Mouse (Mus musculus) R1 (cell line): Measurements from ENCODE around the gene Krt90.
A peak's percentile ranks its signal among the peaks of the same experiment; 100 is the strongest.

ENCODE experiments used
- DNase-seq: peaks from one replicate; pipeline ENCODE4 v3.0.0-alpha.2; 2018; ENCODE audit warnings: low read depth, low spot score

Gene Krt90

DNA sequence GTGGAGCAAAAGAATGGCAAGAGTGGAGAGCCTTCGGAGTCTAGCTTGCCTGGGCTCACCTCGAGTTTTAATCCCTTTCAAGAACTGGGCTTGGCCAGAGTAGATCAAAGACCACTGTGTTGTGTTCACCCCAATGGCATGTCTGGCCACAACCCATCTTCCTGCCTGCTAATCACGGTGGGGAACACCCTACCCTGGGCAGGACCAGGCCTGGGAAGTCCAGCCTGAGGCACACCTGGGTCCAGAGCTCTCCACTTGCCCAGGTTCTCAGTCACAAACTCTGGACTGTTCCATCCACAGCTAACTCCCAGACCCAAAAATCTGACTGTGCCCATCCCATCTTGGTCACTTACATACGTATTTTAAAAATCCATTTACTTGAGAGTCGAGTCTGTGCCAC, at the start of gene Krt90:
TSS of gene Krt90 (minus strand) at position 101 of the 400 bp plus-strand sequence.
- no peak for DNase-seq

DNA sequence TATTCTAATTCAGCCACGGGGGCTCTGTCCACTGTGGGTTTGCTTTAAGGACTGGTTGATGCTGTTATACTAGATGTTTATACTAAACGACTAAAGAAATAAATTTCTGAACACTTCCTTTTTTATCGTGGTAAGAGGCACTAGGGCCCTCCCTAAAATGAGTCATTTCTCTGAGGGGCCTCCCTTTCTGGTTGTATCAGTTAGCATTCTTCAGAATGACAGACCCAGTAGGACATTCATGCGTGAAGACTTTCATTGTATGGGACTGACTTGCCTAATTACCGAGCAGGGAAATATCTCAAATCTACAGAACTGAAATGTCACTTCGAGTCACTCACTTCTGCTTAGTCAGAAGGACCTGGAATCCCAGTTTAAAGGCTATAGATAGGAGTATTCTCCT, 36.4 kb upstream of the Krt90 start:
- no peak for DNase-seq

DNA sequence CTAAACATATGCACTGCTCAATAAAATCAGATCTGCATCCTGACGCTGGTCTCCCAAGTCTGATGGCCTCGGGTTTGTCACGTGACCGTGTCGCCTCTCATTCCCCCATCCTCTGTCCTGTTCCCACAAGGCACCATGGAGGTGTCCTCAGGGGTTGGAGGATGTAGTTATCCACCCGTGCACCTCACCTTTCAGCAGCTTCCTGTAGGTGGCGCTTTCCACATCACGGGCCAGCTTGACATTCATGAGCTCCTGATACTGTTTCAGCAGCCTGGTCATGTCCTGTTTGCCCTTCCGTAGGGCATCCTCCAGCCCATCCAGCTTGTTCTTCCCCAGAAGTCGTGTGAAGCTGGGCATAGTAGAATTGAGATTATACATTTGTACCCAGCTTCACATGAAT, 25.5 kb upstream of the Krt90 start:
- peak; percentile 77 for DNase-seq

DNA sequence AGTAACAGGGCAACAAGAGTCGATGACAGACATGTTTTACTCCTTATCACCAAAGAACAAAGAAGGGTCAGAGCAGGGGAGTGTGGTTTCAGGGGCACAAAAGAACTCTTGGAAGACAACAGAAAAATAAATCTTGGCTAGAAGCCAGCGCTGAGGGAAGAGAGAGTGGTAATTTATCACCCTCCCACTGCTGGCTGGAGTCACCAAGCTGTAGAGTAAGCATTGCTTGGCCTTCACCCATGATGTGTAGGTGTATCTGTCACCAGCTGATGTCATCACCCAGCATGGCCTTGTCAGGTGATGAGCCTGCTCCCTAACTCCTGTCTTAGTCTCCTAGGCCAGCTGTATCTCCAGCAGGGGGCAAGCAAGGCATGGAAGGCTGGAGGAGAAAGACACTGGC, 21.7 kb upstream of the Krt90 start:
- DNase-seq = no peak

DNA sequence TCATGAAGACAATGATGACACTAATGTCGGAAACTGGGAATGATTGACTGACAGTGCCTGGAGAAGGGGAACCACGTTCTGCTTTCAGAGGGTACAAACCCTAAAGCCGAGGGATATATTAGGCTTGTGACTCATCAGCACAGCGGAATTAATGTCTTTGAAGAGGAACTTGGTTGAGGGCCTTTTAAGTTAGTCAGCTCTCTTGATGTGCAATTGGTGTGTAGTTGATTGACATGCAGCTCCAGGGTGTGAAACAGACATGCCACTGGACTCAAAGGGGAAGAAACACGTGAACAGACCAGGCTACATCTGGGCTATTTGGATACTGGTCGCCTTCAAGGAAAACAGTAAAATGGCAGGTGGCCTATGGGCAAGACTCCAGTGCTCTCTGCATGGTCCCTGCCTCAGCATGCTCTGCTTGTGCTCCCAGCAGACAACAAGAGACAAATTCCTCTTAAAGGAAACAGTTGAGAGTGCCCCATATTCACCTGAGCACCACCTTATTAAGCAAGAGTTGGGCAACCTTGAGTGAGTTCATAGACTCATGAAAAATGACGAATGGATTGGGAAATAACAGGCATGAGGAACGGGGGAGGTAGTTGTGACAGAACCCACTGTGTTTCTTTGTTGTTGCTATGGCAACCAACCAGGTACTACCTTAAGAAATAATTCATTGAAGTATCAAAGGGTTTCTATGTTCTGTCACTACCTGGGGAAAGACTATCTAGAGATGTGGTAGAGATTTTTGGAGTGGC, 20.6 kb upstream of the Krt90 start:
- no peak for DNase-seq

DNA sequence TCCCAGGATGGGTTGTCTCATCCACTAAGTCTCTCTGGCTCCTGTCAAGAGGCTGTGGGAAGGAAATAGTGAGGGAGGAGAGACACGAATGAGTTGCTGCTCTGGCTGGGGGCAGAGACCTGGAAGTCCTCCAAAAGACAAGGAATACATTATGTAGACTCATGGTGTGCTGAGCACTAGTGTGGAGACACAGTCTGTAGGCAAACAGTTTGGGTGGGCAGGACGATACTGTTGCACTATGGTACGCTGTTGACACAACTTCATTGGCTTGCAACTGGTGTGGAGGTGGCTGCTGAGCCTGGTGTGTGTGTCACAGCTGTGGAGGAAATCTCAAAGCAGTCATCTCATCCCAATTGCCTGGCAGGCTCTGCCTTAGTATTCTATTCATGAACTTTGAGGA, 19.0 kb upstream of the Krt90 start:
- DNase-seq = no peak

DNA sequence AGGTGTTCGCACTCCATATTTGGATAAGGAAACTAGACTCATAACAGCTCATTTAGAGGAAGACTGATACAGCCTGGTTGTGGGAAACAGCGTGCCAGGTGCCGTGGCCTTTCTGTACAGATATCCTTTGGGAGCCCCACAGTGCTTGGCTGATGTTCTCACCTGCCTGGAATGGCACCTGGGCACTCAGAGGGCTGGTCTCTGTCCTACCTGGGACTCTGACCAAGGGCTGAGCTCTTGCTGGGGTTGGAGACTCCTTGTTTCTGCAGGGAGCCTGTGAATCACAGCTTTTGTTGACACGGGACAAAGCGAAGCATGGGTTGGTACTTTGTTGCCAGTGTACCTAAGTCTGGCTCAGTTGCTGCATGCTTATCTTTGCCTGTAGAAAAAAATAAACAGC, 12.8 kb upstream of the Krt90 start:
- DNase-seq = no peak

DNA sequence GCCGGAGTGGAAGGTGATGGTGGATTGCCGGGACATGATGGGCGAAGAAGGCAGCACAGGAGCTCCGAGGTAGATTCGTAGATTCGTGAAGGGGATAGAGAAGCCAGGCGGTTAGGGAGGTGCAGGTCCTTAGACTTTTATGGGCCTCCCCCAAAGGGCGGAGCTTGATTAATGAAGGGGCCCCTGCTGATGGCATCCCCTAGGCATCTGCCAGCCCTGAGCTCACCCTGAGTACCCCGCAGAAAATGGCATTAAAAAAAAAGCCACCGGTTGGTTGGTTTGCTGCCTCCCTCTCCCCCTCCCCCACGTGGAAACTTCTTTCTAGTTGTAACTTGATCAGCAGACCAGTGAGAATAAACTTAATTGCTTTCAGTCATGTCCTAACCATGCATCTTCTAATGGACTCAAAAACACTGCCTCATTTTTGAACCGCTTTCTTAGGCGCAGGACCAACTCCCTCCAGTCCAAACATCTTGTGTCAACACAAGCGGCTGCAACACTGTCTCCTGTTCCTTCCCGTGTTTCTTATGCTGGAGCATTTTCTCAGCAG, 11.1 kb upstream of the Krt90 start, which contains the start of gene Krt75:
TSS of gene Krt75 (minus strand) at position 109 of the 550 bp plus-strand sequence.
- DNase-seq = no peak

DNA sequence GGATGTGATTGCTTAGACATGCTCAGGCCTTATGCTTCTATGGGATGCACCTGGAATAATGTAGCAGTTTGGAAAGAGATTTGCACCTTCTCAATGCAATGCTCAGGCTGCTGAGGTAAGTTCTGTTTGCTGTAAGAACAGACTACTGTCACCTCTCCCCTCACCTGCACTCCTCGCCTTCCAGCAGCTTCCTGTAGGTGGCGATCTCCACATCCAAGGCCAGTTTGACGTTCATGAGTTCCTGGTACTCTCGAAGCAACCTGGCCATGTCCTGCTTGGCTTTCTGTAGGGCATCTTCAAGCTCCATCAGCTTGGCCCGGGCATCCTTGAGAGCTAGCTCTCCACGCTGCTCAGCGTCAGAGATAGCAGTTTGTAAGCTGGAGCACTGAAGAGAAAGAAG, 5.0 kb upstream of the Krt90 start:
- peak; percentile 27 for DNase-seq

DNA sequence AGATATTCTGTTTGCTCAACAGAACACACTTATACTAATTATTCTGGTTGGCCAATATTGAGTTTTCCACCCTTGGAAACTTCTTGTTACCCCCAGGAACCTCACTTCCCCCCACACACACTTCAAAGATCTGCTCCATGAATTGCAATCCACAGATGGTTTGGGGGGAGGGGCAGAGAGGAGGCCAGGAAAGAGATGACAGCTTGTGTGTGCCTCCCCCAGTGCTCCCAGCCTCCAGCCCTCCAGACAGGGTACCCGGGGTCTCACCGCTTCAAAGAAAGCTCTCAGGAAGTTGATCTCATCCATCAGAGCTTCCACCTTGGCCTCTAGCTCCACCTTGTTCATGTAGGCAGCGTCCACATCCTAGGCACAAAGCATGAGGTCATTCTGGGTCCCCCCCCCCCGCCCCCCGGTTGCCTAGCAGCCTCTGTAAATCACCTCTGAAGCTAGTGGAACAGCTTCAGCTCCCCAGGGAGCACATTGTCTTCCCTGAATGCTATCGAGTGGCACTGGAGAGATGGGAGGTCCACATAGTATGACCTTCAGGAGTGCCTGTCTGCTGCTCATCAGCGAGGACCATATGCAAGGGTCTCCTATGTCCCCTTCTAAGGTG, 4.6 kb downstream of the Krt90 start:
- peak; percentile 53 for DNase-seq

DNA sequence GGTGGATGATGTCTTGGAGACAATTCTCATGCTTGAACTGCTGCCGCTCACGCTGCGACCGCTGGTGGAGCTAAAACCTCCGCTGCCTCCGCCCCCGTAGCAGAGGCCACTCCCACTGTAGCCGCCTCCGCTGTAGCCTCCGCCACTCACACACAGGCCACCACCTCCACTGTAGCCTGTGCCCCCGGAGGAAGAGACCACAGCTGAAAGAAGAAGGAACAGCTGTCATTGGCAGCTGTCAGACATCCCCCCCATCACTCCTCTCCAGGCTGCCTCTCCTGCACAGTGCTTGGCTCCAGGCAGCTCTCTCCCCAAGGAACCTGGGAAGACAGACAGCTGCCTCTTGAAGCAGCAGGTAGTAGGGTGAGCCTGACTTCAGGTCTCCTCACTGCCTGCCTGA, 9.6 kb downstream of the Krt90 start:
- peak; percentile 49 for DNase-seq

DNA sequence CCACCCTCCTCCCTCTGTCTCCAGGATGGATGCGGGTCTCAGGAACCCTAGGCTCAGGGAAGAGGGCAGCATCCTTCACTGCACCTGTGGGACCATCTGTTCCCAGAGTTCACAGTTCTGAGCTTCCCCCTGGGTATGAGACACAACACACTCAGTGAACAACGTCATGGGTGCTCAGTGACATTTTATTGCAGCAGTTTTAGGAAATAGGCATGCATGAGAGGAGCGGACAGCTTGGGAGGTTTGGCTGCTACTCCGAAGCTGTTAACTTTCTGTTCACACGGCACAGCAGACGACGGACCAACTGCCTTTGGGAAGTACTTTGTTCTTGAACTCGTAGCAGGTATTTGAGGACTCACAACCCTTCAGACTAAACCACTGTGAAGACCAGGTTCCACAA, 10.6 kb downstream of the Krt90 start:
- DNase-seq = no peak

DNA sequence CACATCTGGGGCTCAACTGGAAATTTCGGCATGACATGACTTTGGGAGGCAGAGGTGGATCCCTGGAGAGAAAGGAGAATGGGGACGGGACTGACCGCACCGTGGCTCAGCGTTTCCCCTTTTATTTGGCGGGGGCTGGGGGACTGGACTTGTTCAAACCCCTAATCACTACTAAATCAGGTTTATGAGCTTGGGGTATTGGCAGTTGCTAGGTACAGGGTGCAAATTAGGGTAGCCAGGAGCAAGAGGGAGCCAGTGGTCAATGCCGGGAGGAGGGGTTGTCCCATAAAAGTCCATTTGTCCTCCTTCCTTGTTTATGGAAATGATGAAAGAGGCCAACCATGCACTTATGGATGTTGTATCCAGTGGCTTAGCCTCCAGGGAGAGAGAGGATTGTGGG, 12.2 kb downstream of the Krt90 start, which contains the start of gene Krt82:
TSS of gene Krt82 (minus strand) at position 101 of the 400 bp plus-strand sequence.
- no peak for DNase-seq

DNA sequence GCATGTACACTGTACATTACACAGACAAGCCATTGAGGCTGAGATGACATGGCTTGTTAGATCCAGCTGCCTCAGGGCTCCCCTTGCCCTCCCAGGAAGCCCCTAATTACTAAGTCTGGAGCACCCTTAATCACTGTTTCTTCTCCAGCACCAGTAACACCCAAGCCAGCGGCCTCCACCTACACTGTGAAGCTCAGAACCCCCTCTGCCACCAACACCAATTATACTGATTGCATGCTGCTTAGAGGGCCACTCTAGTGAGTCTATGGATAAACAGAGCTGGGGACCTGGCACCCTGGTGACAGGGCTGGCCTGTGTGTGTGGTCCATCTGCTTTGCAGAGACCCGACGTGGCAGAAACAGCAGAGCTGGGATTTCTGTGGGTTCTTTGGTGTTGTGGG, 18.3 kb downstream of the Krt90 start:
- DNase-seq = no peak

DNA sequence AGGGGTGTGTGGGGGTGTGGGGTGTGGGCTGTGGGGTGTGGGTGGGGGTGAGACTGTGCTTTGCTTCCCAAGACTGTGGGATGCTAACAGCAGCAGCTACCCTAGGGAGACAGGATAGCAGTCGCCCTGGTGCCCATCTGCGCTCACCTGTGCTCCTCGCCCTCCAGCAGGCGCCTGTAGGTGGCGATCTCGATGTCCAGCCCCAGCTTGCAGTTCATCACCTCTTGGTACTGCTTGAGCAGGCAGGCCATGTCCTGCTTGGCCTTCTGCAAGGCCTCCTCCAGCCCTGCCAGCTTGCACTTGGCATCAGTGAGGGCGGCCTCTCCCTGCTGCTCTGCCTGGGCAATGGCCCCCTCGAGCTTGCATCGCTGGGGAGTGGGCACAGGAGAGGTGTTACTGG, 20.2 kb downstream of the Krt90 start:
- DNase-seq = peak; percentile 11

DNA sequence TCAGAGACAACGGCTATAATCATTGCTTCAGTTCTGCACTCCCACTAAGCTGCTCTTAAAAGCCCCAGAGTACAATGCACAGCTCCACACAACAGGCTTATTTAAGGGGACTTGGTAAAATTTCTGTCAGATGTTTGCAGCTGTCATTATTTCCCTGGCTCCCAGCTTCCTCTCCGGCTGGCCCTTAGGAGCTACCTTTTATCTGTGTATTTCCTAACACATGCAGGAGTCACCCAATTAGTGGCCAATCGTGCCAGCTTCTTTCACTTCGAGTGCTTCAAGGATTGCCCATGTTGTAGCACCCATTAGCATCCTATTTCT, 24.2 kb downstream of the Krt90 start:
- no peak for DNase-seq

DNA sequence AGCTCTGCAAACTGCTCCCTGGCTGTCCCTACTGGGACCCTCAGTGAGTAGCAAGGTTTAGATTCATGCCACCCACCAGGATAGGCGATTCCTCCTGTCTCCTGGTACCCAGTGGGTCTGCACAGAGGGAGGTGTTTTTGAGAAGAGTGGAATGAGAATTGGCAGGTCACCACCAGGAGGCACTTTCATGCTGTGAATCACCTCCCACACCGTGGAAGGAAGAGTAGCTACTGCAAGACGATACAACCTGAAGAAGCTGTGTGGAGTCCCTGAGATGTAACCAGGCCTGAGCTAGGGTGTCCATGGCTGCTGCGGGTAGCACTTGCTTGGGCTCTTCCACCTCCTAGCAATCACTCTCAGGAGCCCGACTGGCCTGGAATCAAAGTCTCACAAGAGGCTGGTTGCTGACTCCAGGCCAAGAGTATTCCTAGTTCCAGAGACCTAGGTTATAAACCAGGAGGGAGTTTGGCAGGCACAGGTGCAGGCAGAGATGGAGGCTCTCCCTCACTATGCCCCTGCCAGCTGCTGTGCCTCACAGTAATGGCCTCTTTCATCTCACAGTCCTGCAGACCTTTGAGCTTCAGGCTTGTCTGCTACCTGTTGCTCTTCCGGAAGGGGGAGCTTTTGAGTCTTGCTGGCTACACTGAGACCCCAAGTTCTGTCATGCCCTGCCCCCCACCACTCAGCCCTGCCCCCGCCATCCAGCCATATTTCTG, 24.7 kb downstream of the Krt90 start:
- DNase-seq = no peak

DNA sequence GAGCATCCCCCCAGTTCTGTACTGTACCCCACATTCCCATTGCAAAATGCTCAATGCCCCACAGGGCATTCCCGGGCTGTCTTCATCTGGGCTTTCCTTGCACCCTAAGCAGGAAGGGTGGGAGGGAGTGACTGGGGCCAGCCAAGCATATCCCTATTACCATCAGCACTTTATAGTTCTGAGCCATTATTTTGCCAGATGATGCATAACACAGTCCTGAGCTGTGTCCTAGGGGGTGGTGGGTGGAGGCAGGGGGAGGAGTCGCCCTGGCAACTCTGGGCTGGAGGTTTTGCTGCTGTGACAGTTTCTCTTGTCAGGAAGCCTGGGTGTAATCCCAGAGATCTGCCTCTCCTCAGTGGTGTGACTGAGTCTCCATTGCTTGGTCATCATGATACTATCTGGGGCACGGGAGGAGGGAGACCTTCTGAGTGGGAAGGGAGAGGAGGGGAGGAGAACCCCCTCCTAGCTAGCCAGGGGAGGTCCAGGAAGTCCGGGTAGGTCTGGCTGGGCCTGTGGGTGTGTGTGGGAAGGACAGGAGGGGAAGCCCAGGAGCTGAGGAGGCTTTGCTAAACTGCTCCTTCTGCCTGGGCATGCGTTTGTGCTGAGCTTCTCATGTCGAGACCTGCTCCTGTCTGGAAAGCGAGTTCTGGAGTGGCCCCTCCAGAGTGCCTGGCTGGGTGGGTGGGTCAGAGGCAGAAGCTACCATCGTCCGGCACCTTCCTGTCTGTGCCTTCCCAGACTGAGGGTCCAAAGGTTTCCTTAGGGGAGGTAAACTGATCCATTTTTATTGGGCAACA, 26.5 kb downstream of the Krt90 start:
- no peak for DNase-seq

DNA sequence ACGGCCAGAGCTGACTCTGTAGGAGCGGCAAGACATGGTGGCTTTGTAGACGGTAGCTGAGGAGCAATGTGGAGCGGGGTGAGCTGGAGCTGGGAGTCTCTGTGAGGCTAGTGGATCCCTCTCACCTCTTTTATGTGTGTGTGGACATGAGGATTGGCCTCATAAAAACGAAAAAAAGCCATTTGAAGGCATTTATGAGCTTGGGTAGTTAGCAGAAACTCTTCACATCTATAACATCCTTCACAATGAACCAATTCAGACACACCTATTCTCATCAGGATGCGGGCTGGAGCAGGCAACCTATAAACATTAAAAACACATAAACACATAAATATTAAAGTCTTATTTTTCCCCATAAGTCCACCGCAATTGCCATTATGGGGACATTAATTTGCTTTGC, 30.0 kb downstream of the Krt90 start, which contains the start of gene Krt84:
TSS of gene Krt84 (minus strand) at position 101 of the 400 bp plus-strand sequence.
- DNase-seq = no peak

DNA sequence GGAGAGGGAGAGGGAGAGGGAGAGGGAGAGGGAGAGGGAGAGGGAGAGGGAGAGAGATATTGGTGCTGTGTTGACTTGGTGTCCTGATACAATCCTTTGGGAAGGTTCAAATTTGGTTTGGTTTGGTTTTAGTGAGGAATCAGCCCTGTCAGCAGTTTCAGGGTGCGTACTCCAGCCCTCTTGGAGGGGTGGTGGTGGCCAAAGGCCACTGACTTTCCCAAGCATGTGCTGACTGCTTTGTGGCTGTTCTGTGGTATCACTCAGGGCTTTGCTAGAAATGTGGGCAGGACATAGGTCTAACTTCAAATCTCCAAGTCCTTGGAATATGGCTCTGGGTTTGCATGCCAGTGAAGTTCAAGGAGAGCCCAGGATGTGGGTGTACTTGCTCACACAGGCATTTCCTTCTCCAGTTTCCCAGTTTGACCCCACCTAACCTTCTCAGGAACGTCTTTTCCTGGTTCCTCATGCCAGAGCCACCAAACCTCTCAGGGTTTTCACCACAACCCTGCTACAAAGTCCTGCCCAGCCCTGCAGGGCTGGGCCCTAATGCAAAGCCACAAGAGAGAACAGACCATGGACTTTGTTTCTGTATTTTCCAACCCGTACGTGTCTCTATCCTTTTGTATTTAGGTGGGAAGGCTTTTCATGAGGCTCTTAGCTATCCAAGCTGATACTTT, 40.1 kb downstream of the Krt90 start:
- DNase-seq = no peak

DNA sequence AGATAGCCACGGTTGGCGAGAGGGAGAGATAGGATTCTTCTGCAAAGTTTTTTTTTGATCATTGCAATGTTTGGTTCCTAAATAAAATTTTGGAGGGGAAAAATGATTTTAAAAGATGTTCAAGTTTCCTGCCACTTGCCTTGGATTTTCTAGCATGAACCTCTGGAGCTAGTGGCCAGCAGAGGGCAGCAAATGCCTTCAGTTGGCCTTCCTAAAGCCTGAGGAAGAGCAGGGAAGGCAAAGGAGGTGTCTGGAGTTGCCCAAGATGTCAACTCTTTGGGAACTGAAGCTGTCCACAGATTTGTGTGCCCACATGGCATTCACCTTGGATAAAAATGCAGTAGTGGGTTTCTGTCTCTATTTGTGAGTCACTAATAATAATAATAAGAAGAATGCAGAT, 43.0 kb downstream of the Krt90 start:
- DNase-seq = peak; percentile 58
